Mouse (Mus musculus) skeletal muscle tissue, adult 2 months (tissue): ENCODE measurements around the gene Gm13871.
"Not testable (repeated sequence)": the region's sequence is repeated elsewhere in the genome, so short reads cannot be mapped to it uniquely, and the experiment has no call there.

ENCODE experiments used
- DNase-seq: peaks from one replicate; pipeline ENCODE4 v3.0.0-alpha.2; 2012; ENCODE audit warnings: low read depth, low spot score

The Gm13871 gene

GRCm38 (mm10) chr4:73905853-73906252, at the start of gene Gm13871:
Gene Gm13871, minus strand, starts transcription at chr4:73905953.
- DNase-seq: not testable (repeated sequence)

- DNase-seq: peak; percentile 54
Observed at GRCm38 (mm10) chr4:73950375-73950896, 44.7 kb upstream of the Gm13871 start, which contains the start of gene 2310002L09Rik. Gene 2310002L09Rik, minus strand, starts transcription at chr4:73950846.

- not testable (repeated sequence) for DNase-seq
Observed at GRCm38 (mm10) chr4:73920660-73921059, 14.9 kb upstream of the Gm13871 start, which contains the start of gene Gm11756. Gene Gm11756, minus strand, starts transcription at chr4:73920760.

GRCm38 (mm10) chr4:73891012-73891411, 14.7 kb downstream of the Gm13871 start, which contains the start of gene Gm11757:
Gene Gm11757, minus strand, starts transcription at chr4:73891112.
- DNase-seq: not testable (repeated sequence)

GRCm38 (mm10) chr4:73876166-73876565, 29.6 kb downstream of the Gm13871 start, which contains the start of gene Gm11758:
Gene Gm11758, minus strand, starts transcription at chr4:73876266.
- not testable (repeated sequence) for DNase-seq
